Mouse (Mus musculus) heart, postnatal 0 days (tissue): ENCODE measurements around the gene Ano1. TPM values are rescaled to one million over a fixed set of nuclear protein-coding genes. Genes with fewer than 3 reads are reported as not detected.

ENCODE experiments used
- ATAC-seq: fragments of 200-750 bp; cut with Nextera tagmentation; 2 replicates; pipeline ENCODE4 v1.8.0; 2017; ENCODE audit warnings: low read depth, moderate number of reproducible peaks, moderate library complexity; ENCODE audit not compliant: insufficient read depth
- DNase-seq: peaks from one replicate; pipeline ENCODE4 v3.0.0-alpha.2; 2016; ENCODE audit warnings: low spot score
- H3K27ac ChIP-seq: fragments of 300-500 bp; sonication (generic); 2 replicates; pipeline ENCODE4 v1.5.1; 2014; ENCODE audit warnings: low read depth, mild to moderate bottlenecking
- H3K27me3 ChIP-seq: fragments of 300-500 bp; sonication (generic); 2 replicates; pipeline ENCODE4 v1.6.1; 2014; ENCODE audit warnings: low read length, mixed read lengths; ENCODE audit not compliant: control insufficient read depth, insufficient read depth
- H3K36me3 ChIP-seq: fragments of 300-500 bp; sonication (generic); replicated peaks from 2 replicates; pipeline ENCODE4 v1.6.1; 2014; ENCODE audit warnings: low read length, mixed read lengths; ENCODE audit not compliant: control insufficient read depth, insufficient read depth
- H3K4me1 ChIP-seq: fragments of 300-500 bp; sonication (generic); 2 replicates; pipeline ENCODE4 v1.6.1; 2014; ENCODE audit warnings: antibody characterized with exemption; ENCODE audit not compliant: control insufficient read depth, insufficient read depth
- H3K4me2 ChIP-seq: fragments of 300-500 bp; sonication (generic); 2 replicates; pipeline ENCODE4 v1.6.1; 2014; ENCODE audit warnings: low read depth, mild to moderate bottlenecking, low read length, moderate library complexity
- H3K4me3 ChIP-seq: fragments of 300-500 bp; sonication (generic); 2 replicates; pipeline ENCODE4 v1.5.1; 2014; ENCODE audit warnings: low read depth, low read length
- H3K9ac ChIP-seq: fragments of 300-500 bp; sonication (generic); replicated peaks from 2 replicates; pipeline ENCODE4 v1.6.1; 2014; ENCODE audit warnings: low read depth, low read length, mixed read lengths
- H3K9me3 ChIP-seq: fragments of 300-500 bp; sonication (generic); replicated peaks from 2 replicates; pipeline ENCODE4 v1.6.1; 2016; ENCODE audit warnings: low read length; ENCODE audit not compliant: control insufficient read depth
- CTCF ChIP-seq: IDR thresholded peaks from 2 replicates; pipeline ENCODE4 v1.5.1; 2016; ENCODE audit warnings: antibody characterized with exemption, control low read depth, low read depth
- EP300 ChIP-seq: IDR thresholded peaks from 2 replicates; pipeline ENCODE4 v1.6.1; 2016; ENCODE audit warnings: antibody characterized with exemption, low read depth
- WGBS: fragments of 180-500 bp; shearing (Covaris S2); extraction: QIAGEN DNeasy Blood & Tissue Kit; methylation state at CpG from one replicate; pipeline ENCODE4 v1.1.7; 2014; 5-methylcytosine and 5-hydroxymethylcytosine counted together
- polyA plus RNA-seq: library from polyadenylated mRNA; unstranded; fragments of >200 nt; fragmentation: Nextera tagmentation; extraction: Ambion mirVana; gene quantifications from 2 replicates; pipeline ENCODE4 v1.2.1, GENCODE M21; 2015
- total RNA-seq: library from RNA; depleted of rRNA; stranded (reverse); fragments of >200 nt; gene quantifications from 2 replicates; pipeline ENCODE4 v1.2.3, GENCODE M21; 2014; ENCODE audit warnings: low replicate concordance

Gene Ano1
- total and polyA plus RNA-seq, 2 experiments from 2014 or later: 4.4 to 11.1 TPM

DNA sequence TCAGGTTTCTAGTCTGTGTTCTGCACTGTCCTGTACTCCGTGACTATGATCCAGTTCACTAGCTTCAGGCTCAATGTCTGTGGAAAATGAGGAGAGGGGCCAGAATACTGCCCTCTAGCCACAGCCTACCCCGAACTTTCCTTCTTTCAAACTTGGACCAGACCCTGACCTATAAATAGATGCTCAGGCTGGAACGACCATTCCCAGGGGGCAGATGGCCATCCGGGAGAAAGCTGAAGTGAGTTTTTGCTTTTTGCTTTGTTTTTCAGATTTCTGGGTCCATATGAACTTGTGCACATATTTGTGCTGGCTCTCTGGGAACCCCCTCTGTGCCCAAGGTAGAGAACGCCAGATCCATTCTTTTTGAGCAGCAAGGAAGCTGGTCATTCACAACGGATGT, 116.9 kb downstream of the Ano1 start:
- no peaks in the 10 kb centered on the region for H3K9me3 ChIP-seq
- no peak for ATAC-seq
- no peak overlapping the region for H3K4me3 ChIP-seq
- no peak for TF ChIP-seq CTCF
- no peak for TF ChIP-seq EP300
- no peak overlapping the region for H3K9ac ChIP-seq
- H3K27ac ChIP-seq: no peak overlapping the region
- peaks cover 4% of the 10 kb centered on the region; the same call in 1 of the 2 replicates for H3K4me1 ChIP-seq
- H3K27me3 ChIP-seq: no peaks in the 10 kb centered on the region
- no peaks in the 10 kb centered on the region for H3K36me3 ChIP-seq
- DNase-seq: no peak
- H3K4me2 ChIP-seq: no peak overlapping the region
- WGBS: 47% methylated on average over 6 of the region's 6 CpGs

- Histone ChIP-seq H3K9ac (no peak overlapping the region), H3K4me2 (no peak overlapping the region), H3K4me3 (no peak overlapping the region), H3K27ac (no peak overlapping the region), H3K9me3 (no peaks in the 10 kb centered on the region), H3K4me1 (peaks cover 4% of the 10 kb centered on the region; the same call in 1 of the 2 replicates), H3K27me3 (no peaks in the 10 kb centered on the region), H3K36me3 (no peaks in the 10 kb centered on the region)
- no peak for ATAC-seq
- TF ChIP-seq EP300 (no peak), CTCF (no peak)
- DNase-seq: no peak
- WGBS: 94% methylated on average over 3 of the region's 3 CpGs
These were observed 117.3 kb downstream of the Ano1 start for GRCm38 (mm10) chr7:144634450-144634849.

- H3K4me3 ChIP-seq: no peak overlapping the region
- no peaks in the 10 kb centered on the region for H3K9me3 ChIP-seq
- H3K27me3 ChIP-seq: no peaks in the 10 kb centered on the region
- ATAC-seq (no peak), DNase-seq (no peak)
- no peak overlapping the region for H3K9ac ChIP-seq
- H3K4me2 ChIP-seq: no peak overlapping the region
- TF ChIP-seq CTCF: no peak
- no peak for TF ChIP-seq EP300
- no peak overlapping the region for H3K27ac ChIP-seq
- no peaks in the 10 kb centered on the region for H3K36me3 ChIP-seq
- H3K4me1 ChIP-seq: peaks cover 4% of the 10 kb centered on the region; the same call in 1 of the 2 replicates
These were observed 119.5 kb downstream of the Ano1 start for GRCm38 (mm10) chr7:144632321-144632720.

DNA sequence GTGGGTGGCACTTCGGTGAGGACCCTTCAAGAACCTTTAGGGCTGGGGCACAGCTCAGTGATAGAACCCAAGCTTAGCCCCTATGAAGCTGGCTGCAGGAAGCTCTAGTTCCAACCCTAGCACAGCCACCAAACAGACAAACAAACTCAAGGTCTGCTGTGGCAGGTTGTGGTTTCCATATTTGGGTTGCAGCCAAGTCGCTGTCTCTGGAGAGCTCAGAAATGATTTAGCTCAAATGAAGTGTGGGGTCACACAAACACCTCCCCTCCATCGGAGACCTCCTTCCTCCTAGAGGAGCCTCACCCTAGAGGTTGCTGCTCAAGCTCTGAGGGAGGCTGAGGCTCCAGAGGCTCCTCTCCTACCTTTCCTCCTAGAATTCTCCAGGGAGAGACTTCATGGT, 121.2 kb downstream of the Ano1 start:
- Histone ChIP-seq H3K4me3 (no peak overlapping the region), H3K9me3 (no peaks in the 10 kb centered on the region), H3K27me3 (no peaks in the 10 kb centered on the region), H3K27ac (no peak overlapping the region), H3K36me3 (no peaks in the 10 kb centered on the region), H3K4me2 (no peak overlapping the region), H3K9ac (no peak overlapping the region), H3K4me1 (peaks cover 4% of the 10 kb centered on the region; the same call in 1 of the 2 replicates)
- TF ChIP-seq EP300 (no peak), CTCF (no peak)
- WGBS: 62% methylated on average over 3 of the region's 3 CpGs
- ATAC-seq: no peak
- no peak for DNase-seq

- Histone ChIP-seq H3K27me3 (no peaks in the 10 kb centered on the region), H3K4me3 (no peak overlapping the region), H3K4me2 (no peak overlapping the region), H3K9me3 (no peaks in the 10 kb centered on the region), H3K4me1 (no peaks in the 10 kb centered on the region), H3K36me3 (no peaks in the 10 kb centered on the region), H3K9ac (no peak overlapping the region), H3K27ac (no peak overlapping the region)
- ATAC-seq (no peak), DNase-seq (no peak)
- TF ChIP-seq CTCF (no peak), EP300 (no peak)
- WGBS: 56% methylated on average over 3 of the region's 3 CpGs
These were observed 123.3 kb downstream of the Ano1 start for GRCm38 (mm10) chr7:144628334-144628915.

- H3K27ac ChIP-seq: no peak overlapping the region
- H3K4me1 ChIP-seq: no peaks in the 10 kb centered on the region
- no peak for TF ChIP-seq EP300
- no peak for TF ChIP-seq CTCF
- DNase-seq (no peak), ATAC-seq (no peak)
- no peaks in the 10 kb centered on the region for H3K9me3 ChIP-seq
- H3K27me3 ChIP-seq: no peaks in the 10 kb centered on the region
- no peak overlapping the region for H3K9ac ChIP-seq
- 66% methylated on average over 13 of the region's 13 CpGs for WGBS
- H3K4me2 ChIP-seq: no peak overlapping the region
- no peaks in the 10 kb centered on the region for H3K36me3 ChIP-seq
- no peak overlapping the region for H3K4me3 ChIP-seq
These were observed 124.0 kb downstream of the Ano1 start for GRCm38 (mm10) chr7:144627606-144628333.
